Mouse (Mus musculus): Measurements from ENCODE around the gene Ccnb3. TPM values are rescaled to one million over a fixed set of nuclear protein-coding genes. Genes with fewer than 3 reads are reported as not detected.
"Not testable (repeated sequence)": the region's sequence is repeated elsewhere in the genome, so short reads cannot be mapped to it uniquely, and the experiment has no call there.

The Ccnb3 gene
- not detected in 2 replicates for polyA plus RNA-seq (2012; rRNA removed)

GRCm38 (mm10) chrX:7041519-7041918 is at the start of gene Ccnb3:
Gene Ccnb3, minus strand, starts transcription at chrX:7041619.
- DNase-seq (ENCODE audit: low spot score): no peak

- DNase-seq (ENCODE audit: low spot score): no peak
Measured at GRCm38 (mm10) chrX:7090323-7090722, 48.9 kb upstream of the Ccnb3 start.

GRCm38 (mm10) chrX:7085878-7086277 is 44.5 kb upstream of the Ccnb3 start:
- no peak for DNase-seq (ENCODE audit: low spot score)

- DNase-seq (ENCODE audit: low spot score): no peak
Measured at GRCm38 (mm10) chrX:7079820-7080429, 38.5 kb upstream of the Ccnb3 start.

GRCm38 (mm10) chrX:7068002-7068401 is 26.6 kb upstream of the Ccnb3 start:
- DNase-seq (ENCODE audit: low spot score): no peak

- no peak for DNase-seq (ENCODE audit: low spot score)
Measured at GRCm38 (mm10) chrX:7067219-7067618, 25.8 kb upstream of the Ccnb3 start, which contains the start of gene Akap4. Gene Akap4, plus strand, starts transcription at chrX:7067519.

GRCm38 (mm10) chrX:7064109-7064508 is 22.7 kb upstream of the Ccnb3 start:
- no peak for DNase-seq (ENCODE audit: low spot score)

- no peak for DNase-seq (ENCODE audit: low spot score)
Measured at GRCm38 (mm10) chrX:7057634-7058033, 16.2 kb upstream of the Ccnb3 start.

GRCm38 (mm10) chrX:7057056-7057455 is 15.6 kb upstream of the Ccnb3 start:
- no peak for DNase-seq (ENCODE audit: low spot score)

GRCm38 (mm10) chrX:6983916-6984315 is 57.5 kb downstream of the Ccnb3 start:
- not testable (repeated sequence) for DNase-seq (ENCODE audit: low spot score)

- DNase-seq (ENCODE audit: low spot score): no peak
Measured at GRCm38 (mm10) chrX:6971956-6972355, 69.5 kb downstream of the Ccnb3 start.

GRCm38 (mm10) chrX:6968598-6968997 is 72.8 kb downstream of the Ccnb3 start:
- DNase-seq (ENCODE audit: low spot score): no peak

Other genes with a start within 250 kb of the Ccnb3 start
- gene Akap4, start 25.9 kb upstream of the Ccnb3 start, polyA plus RNA-seq (2012; rRNA removed): not detected in 2 replicates

All from urinary bladder, adult 2 months (tissue).